Mouse (Mus musculus) naive thymus-derived CD4-positive, alpha-beta T cell, adult 5 months (primary cell): ENCODE measurements around the gene 4933415F23Rik. TPM values are rescaled to one million over a fixed set of nuclear protein-coding genes. Genes with fewer than 3 reads are reported as not detected.

Source experiments
- polyA plus RNA-seq: library from polyadenylated mRNA; unstranded; fragments of 100-300 nt; shearing (Covaris generic); gene quantifications from one replicate; pipeline ENCODE4 v1.2.1, GENCODE M21; 2017

4933415F23Rik gene
- not detected for polyA plus RNA-seq

GRCm38 (mm10) chr1:23102021-23102420 lies at the start of gene 4933415F23Rik:
Gene 4933415F23Rik, minus strand, starts transcription at chr1:23102253.

